Mouse (Mus musculus) central nervous system, embryonic 14 days (tissue): ENCODE data around the gene Olfr155. TPM values are rescaled to one million over a fixed set of nuclear protein-coding genes. Genes with fewer than 3 reads are reported as not detected.

Experiments
- polyA plus RNA-seq: library from polyadenylated mRNA; depleted of rRNA; stranded (reverse); fragments of >200 nt; gene quantifications from 2 replicates; pipeline ENCODE4 v1.2.3, GENCODE M21; 2012; rRNA removed

Gene Olfr155
- not detected in 2 replicates for polyA plus RNA-seq

GRCm38 (mm10) chr4:43851265-43851664, at the start of gene Olfr155:
Gene Olfr155 (plus strand): TSS chr4:43851565.

GRCm38 (mm10) chr4:43823845-43824337, 27.5 kb upstream of the Olfr155 start, which contains the start of gene Olfr156:
Gene Olfr156 (minus strand): TSS chr4:43823895.

GRCm38 (mm10) chr4:43840101-43840500, 11.3 kb upstream of the Olfr155 start, which contains the start of gene Olfr157:
Gene Olfr157 (minus strand): TSS chr4:43840201.

GRCm38 (mm10) chr4:43875160-43875918, 24.0 kb downstream of the Olfr155 start, which contains the start of gene Reck:
Gene Reck (plus strand): TSS chr4:43875530.

Other genes with a start within 250 kb of the Olfr155 start
- 69.8 and 78.3 TPM in 2 replicates for gene Npr2, start 219.6 kb upstream of the Olfr155 start, polyA plus RNA-seq
- gene Spag8, start 198.0 kb upstream of the Olfr155 start, polyA plus RNA-seq: 6.6 and 7.9 TPM in 2 replicates
- gene Hint2, start 195.1 kb upstream of the Olfr155 start, polyA plus RNA-seq: 56.9 and 57.8 TPM in 2 replicates
- gene Tmem8b, start 182.6 kb upstream of the Olfr155 start, polyA plus RNA-seq: 23.4 and 26.5 TPM in 2 replicates
- 0.30 and 0.37 TPM in 2 replicates for gene Fam221b, start 182.4 kb upstream of the Olfr155 start, polyA plus RNA-seq
- not detected in 2 replicates for gene Olfr70, start 150.8 kb upstream of the Olfr155 start, polyA plus RNA-seq
- not detected in 2 replicates for gene Olfr71, start 141.3 kb upstream of the Olfr155 start, polyA plus RNA-seq
- gene Hrct1, start 124.4 kb upstream of the Olfr155 start, polyA plus RNA-seq: 0.37 and 0.76 TPM in 2 replicates
- 0.09 and 0.16 TPM in 2 replicates for gene Spaar, start 121.5 kb upstream of the Olfr155 start, polyA plus RNA-seq
- gene Olfr159, start 80.6 kb upstream of the Olfr155 start, polyA plus RNA-seq: not detected in 2 replicates
- not detected in 2 replicates for gene Olfr156, start 27.7 kb upstream of the Olfr155 start, polyA plus RNA-seq
- gene Olfr157, start 11.4 kb upstream of the Olfr155 start, polyA plus RNA-seq: not detected in 2 replicates
- gene Reck, start 24.0 kb downstream of the Olfr155 start, polyA plus RNA-seq: 17.9 and 28.9 TPM in 2 replicates
- 24.4 and 31.2 TPM in 2 replicates for gene Glipr2, start 105.8 kb downstream of the Olfr155 start, polyA plus RNA-seq
- 0.12 and 0.24 TPM in 2 replicates for gene Ccin, start 131.9 kb downstream of the Olfr155 start, polyA plus RNA-seq
- gene Clta, start 152.9 kb downstream of the Olfr155 start, polyA plus RNA-seq: 471 and 505 TPM in 2 replicates
- 14.1 and 17.2 TPM in 2 replicates for gene Gne, start 232.6 kb downstream of the Olfr155 start, polyA plus RNA-seq